Mouse (Mus musculus) erythroblast, embryonic 14.5 days (primary cell): ENCODE results near the gene Nfkbid.

ENCODE experiments used
- GATA1 ChIP-seq: IDR thresholded peaks from 2 replicates; pipeline ENCODE4 v1.6.1; 2012; ENCODE audit warnings: low read length, inconsistent platforms, mixed read lengths
- TAL1 ChIP-seq: IDR thresholded peaks from 3 replicates; pipeline ENCODE4 v1.6.1; 2012; ENCODE audit warnings: low read length, inconsistent platforms, mixed read lengths

GRCm38 (mm10) chr7:30453327-30453726 lies 31.8 kb downstream of the Nfkbid start:
- TF ChIP-seq TAL1 (no peak), GATA1 (no peak)
